Mouse (Mus musculus): Measurements from ENCODE around the gene Nploc4. TPM values are rescaled to one million over a fixed set of nuclear protein-coding genes. Genes with fewer than 3 reads are reported as not detected.

The Nploc4 gene
- polyA plus RNA-seq, 1 experiment = 61.8 TPM

GRCm38 (mm10) chr11:120399319-120399718 lies 38.2 kb downstream of the Nploc4 start:
- Histone ChIP-seq H3K79me2 (ENCODE audit: control insufficient read depth, insufficient read depth) (peaks cover 9% of the 10 kb centered on the region), H3K36me3 (ENCODE audit: control insufficient read depth, insufficient read depth) (peaks cover 73% of the 10 kb centered on the region), H3K27me3 (ENCODE audit: control insufficient read depth, insufficient read depth, insufficient read length) (no peaks in the 10 kb centered on the region), H3K4me2 (ENCODE audit: low read depth) (no peak overlapping the region), H3ac (ENCODE audit: control insufficient read depth, insufficient read length) (no peak overlapping the region), H3K4me3 (no peak overlapping the region)
- TF ChIP-seq MYOG (IDR thresholded peaks at IDR 0.05; ENCODE audit: control insufficient read depth in 1 of 3, insufficient read depth in 1 of 3, insufficient read length in 2 of 3, low read depth in 2 of 3) = no peak
- TF ChIP-seq MAX (IDR thresholded peaks at IDR 0.05; ENCODE audit: low read depth) = no peak

- H3K27me3 ChIP-seq (ENCODE audit: control insufficient read depth, insufficient read depth, insufficient read length) = no peaks in the 10 kb centered on the region
- H3K79me2 ChIP-seq (ENCODE audit: control insufficient read depth, insufficient read depth) = peaks cover 9% of the 10 kb centered on the region
- TF ChIP-seq E2F4 (IDR thresholded peaks at IDR 0.05; ENCODE audit: insufficient read depth) (no peak), CEBPB (IDR thresholded peaks at IDR 0.05; ENCODE audit: insufficient read depth, poor library complexity, severe bottlenecking) (no peak), REST (IDR thresholded peaks at IDR 0.05; ENCODE audit: insufficient read depth, insufficient read length) (no peak), TCF3 (IDR thresholded peaks at IDR 0.05; ENCODE audit: insufficient read length, low read depth) (no peak), MYOD1 (IDR thresholded peaks at IDR 0.05; ENCODE audit: control insufficient read depth in 1 of 3, insufficient read length in 2 of 3, low read depth in 2 of 3) (peak in 2 of 3 experiments; percentile 43 to 81), MYOG (IDR thresholded peaks at IDR 0.05; ENCODE audit: control insufficient read depth in 1 of 3, insufficient read depth in 1 of 3, insufficient read length in 2 of 3, low read depth in 2 of 3) (no peak), POLR2AphosphoS2 (IDR thresholded peaks at IDR 0.05; ENCODE audit: insufficient read length, low read depth) (no peak), USF1 (IDR thresholded peaks at IDR 0.05; ENCODE audit: low read depth) (no peak)
- H3K4me3 ChIP-seq = no peak overlapping the region
- peaks cover 60% of the 10 kb centered on the region for H3K36me3 ChIP-seq (ENCODE audit: control insufficient read depth, insufficient read depth)
- H3ac ChIP-seq (ENCODE audit: control insufficient read depth, insufficient read length) = no peak overlapping the region
- H3K4me2 ChIP-seq (ENCODE audit: low read depth) = no peak overlapping the region
These were observed 39.9 kb downstream of the Nploc4 start for GRCm38 (mm10) chr11:120397602-120398001.

- TF ChIP-seq CEBPB (IDR thresholded peaks at IDR 0.05; ENCODE audit: insufficient read depth, poor library complexity, severe bottlenecking) (no peak), POLR2AphosphoS2 (IDR thresholded peaks at IDR 0.05; ENCODE audit: insufficient read length, low read depth) (no peak), POLR2A (IDR thresholded peaks at IDR 0.05; ENCODE audit: insufficient read length, low read depth) (no peak), TCF12 (IDR thresholded peaks at IDR 0.05; ENCODE audit: insufficient read depth, poor library complexity, severe bottlenecking) (no peak), MAX (IDR thresholded peaks at IDR 0.05; ENCODE audit: low read depth) (no peak), REST (IDR thresholded peaks at IDR 0.05; ENCODE audit: insufficient read depth, insufficient read length) (no peak), MYOG (IDR thresholded peaks at IDR 0.05; ENCODE audit: control insufficient read depth in 1 of 3, insufficient read depth in 1 of 3, insufficient read length in 2 of 3, low read depth in 2 of 3) (no peak), TCF3 (IDR thresholded peaks at IDR 0.05; ENCODE audit: insufficient read length, low read depth) (no peak), USF1 (IDR thresholded peaks at IDR 0.05; ENCODE audit: low read depth) (no peak), SRF (IDR thresholded peaks at IDR 0.05; ENCODE audit: control insufficient read depth, insufficient read length, low read depth) (no peak), E2F4 (IDR thresholded peaks at IDR 0.05; ENCODE audit: insufficient read depth) (no peak), MYOD1 (IDR thresholded peaks at IDR 0.05; ENCODE audit: control insufficient read depth in 1 of 3, insufficient read length in 2 of 3, low read depth in 2 of 3) (no peak)
- no peaks in the 10 kb centered on the region for H3K27me3 ChIP-seq (ENCODE audit: control insufficient read depth, insufficient read depth, insufficient read length)
- H3ac ChIP-seq (ENCODE audit: control insufficient read depth, insufficient read length) = no peak overlapping the region
- no peak overlapping the region for H3K4me3 ChIP-seq
- H3K4me2 ChIP-seq (ENCODE audit: low read depth) = no peak overlapping the region
- H3K36me3 ChIP-seq (ENCODE audit: control insufficient read depth, insufficient read depth) = peaks cover 49% of the 10 kb centered on the region
- peaks cover 9% of the 10 kb centered on the region for H3K79me2 ChIP-seq (ENCODE audit: control insufficient read depth, insufficient read depth)
These were observed 41.8 kb downstream of the Nploc4 start for GRCm38 (mm10) chr11:120395661-120396060.

- no peaks in the 10 kb centered on the region for H3K27me3 ChIP-seq (ENCODE audit: control insufficient read depth, insufficient read depth, insufficient read length)
- no peak for TF ChIP-seq POLR2A (IDR thresholded peaks at IDR 0.05; ENCODE audit: insufficient read length, low read depth)
- no peak for TF ChIP-seq TCF12 (IDR thresholded peaks at IDR 0.05; ENCODE audit: insufficient read depth, poor library complexity, severe bottlenecking)
- no peak for TF ChIP-seq E2F4 (IDR thresholded peaks at IDR 0.05; ENCODE audit: insufficient read depth)
- no peak for TF ChIP-seq TCF3 (IDR thresholded peaks at IDR 0.05; ENCODE audit: insufficient read length, low read depth)
- TF ChIP-seq CEBPB (IDR thresholded peaks at IDR 0.05; ENCODE audit: insufficient read depth, poor library complexity, severe bottlenecking) = no peak
- no peak for TF ChIP-seq MYOD1 (IDR thresholded peaks at IDR 0.05; ENCODE audit: control insufficient read depth in 1 of 3, insufficient read length in 2 of 3, low read depth in 2 of 3)
- no peak for TF ChIP-seq USF1 (IDR thresholded peaks at IDR 0.05; ENCODE audit: low read depth)
- TF ChIP-seq SRF (IDR thresholded peaks at IDR 0.05; ENCODE audit: control insufficient read depth, insufficient read length, low read depth) = no peak
- TF ChIP-seq POLR2AphosphoS2 (IDR thresholded peaks at IDR 0.05; ENCODE audit: insufficient read length, low read depth) = no peak
- no peak for TF ChIP-seq REST (IDR thresholded peaks at IDR 0.05; ENCODE audit: insufficient read depth, insufficient read length)
- TF ChIP-seq MYOG (IDR thresholded peaks at IDR 0.05; ENCODE audit: control insufficient read depth in 1 of 3, insufficient read depth in 1 of 3, insufficient read length in 2 of 3, low read depth in 2 of 3) = no peak
- TF ChIP-seq MAX (IDR thresholded peaks at IDR 0.05; ENCODE audit: low read depth) = no peak
- H3K79me2 ChIP-seq (ENCODE audit: control insufficient read depth, insufficient read depth) = no peaks in the 10 kb centered on the region
- H3K4me3 ChIP-seq = no peak overlapping the region
- H3K4me2 ChIP-seq (ENCODE audit: low read depth) = no peak overlapping the region
- H3ac ChIP-seq (ENCODE audit: control insufficient read depth, insufficient read length) = no peak overlapping the region
- peaks cover 36% of the 10 kb centered on the region for H3K36me3 ChIP-seq (ENCODE audit: control insufficient read depth, insufficient read depth)
These were observed 48.9 kb downstream of the Nploc4 start for GRCm38 (mm10) chr11:120388580-120388979.

- TF ChIP-seq CEBPB (IDR thresholded peaks at IDR 0.05; ENCODE audit: insufficient read depth, poor library complexity, severe bottlenecking) = no peak
- no peak for TF ChIP-seq TCF3 (IDR thresholded peaks at IDR 0.05; ENCODE audit: insufficient read length, low read depth)
- TF ChIP-seq TCF12 (IDR thresholded peaks at IDR 0.05; ENCODE audit: insufficient read depth, poor library complexity, severe bottlenecking) = no peak
- TF ChIP-seq MAX (IDR thresholded peaks at IDR 0.05; ENCODE audit: low read depth) = no peak
- H3K27me3 ChIP-seq (ENCODE audit: control insufficient read depth, insufficient read depth, insufficient read length) = no peaks in the 10 kb centered on the region
- peaks cover 39% of the 10 kb centered on the region for H3K36me3 ChIP-seq (ENCODE audit: control insufficient read depth, insufficient read depth)
- no peak overlapping the region for H3K4me2 ChIP-seq (ENCODE audit: low read depth)
- H3ac ChIP-seq (ENCODE audit: control insufficient read depth, insufficient read length) = no peak overlapping the region
- no peak overlapping the region for H3K4me3 ChIP-seq
- no peaks in the 10 kb centered on the region for H3K79me2 ChIP-seq (ENCODE audit: control insufficient read depth, insufficient read depth)
These were observed 50.4 kb downstream of the Nploc4 start for GRCm38 (mm10) chr11:120387157-120387556.

Measured in myocyte (in vitro differentiated cells).